Mouse (Mus musculus): ENCODE measurements at regions not wholly inside any gene's neighbourhood (a gene's known extent, or its start where the extent isn't known, plus 50 kb on each side); places are given as distances from the start of the nearest gene placed in this dataset.

- DNase-seq = no peak
Measured at GRCm38 (mm10) chr14:16897747-16898544, 79.0 kb upstream of the Rarb start.

- DNase-seq = no peak
Measured at GRCm38 (mm10) chr14:16896974-16897373, 78.0 kb upstream of the Rarb start.

GRCm38 (mm10) chr14:16881249-16881648 is 62.3 kb upstream of the Rarb start:
- DNase-seq = no peak

GRCm38 (mm10) chr14:16869221-16869620 is 50.3 kb upstream of the Rarb start:
- peak; percentile 17 to 39 for DNase-seq

Measured in kidney, postnatal 36 days (tissue).